Mouse (Mus musculus) lung, adult 2 months (tissue): ENCODE data around the gene Il17rd.

Source experiments
- CTCF ChIP-seq: fragments of 200-500 bp; IDR thresholded peaks from 2 replicates; pipeline ENCODE4 v1.5.1; 2011; ENCODE audit warnings: mild to moderate bottlenecking, low read length, control low read depth; ENCODE audit not compliant: insufficient read depth
- POLR2A ChIP-seq: fragments of 200-500 bp; IDR thresholded peaks from 2 replicates; pipeline ENCODE4 v1.6.1; 2011; ENCODE audit warnings: low read depth, mild to moderate bottlenecking, control low read depth, low read length, borderline replicate concordance; ENCODE audit errors: extremely low read depth

- no peak for TF ChIP-seq CTCF
- no peak for TF ChIP-seq POLR2A
These were observed 43.0 kb downstream of the Il17rd start for GRCm38 (mm10) chr14:27081536-27082275.
